Mouse (Mus musculus) erythroblast, embryonic 14.5 days (primary cell): ENCODE results near the gene Ncam1.

Experiments used
- GATA1 ChIP-seq: IDR thresholded peaks from 2 replicates; pipeline ENCODE4 v1.6.1; 2012; ENCODE audit warnings: low read length, inconsistent platforms, mixed read lengths
- TAL1 ChIP-seq: IDR thresholded peaks from 3 replicates; pipeline ENCODE4 v1.6.1; 2012; ENCODE audit warnings: low read length, inconsistent platforms, mixed read lengths

- TF ChIP-seq TAL1 (no peak), GATA1 (no peak)
These were observed 271.4 kb downstream of the Ncam1 start for GRCm38 (mm10) chr9:49527340-49527739.
